Mouse (Mus musculus) neural tube, embryonic 15.5 days (tissue): ENCODE measurements around the gene Crybb1. TPM values are rescaled to one million over a fixed set of nuclear protein-coding genes. Genes with fewer than 3 reads are reported as not detected.

Experiments used
- polyA plus RNA-seq: library from polyadenylated mRNA; unstranded; fragments of >200 nt; fragmentation: Nextera tagmentation; extraction: Ambion mirVana; gene quantifications from 2 replicates; pipeline ENCODE4 v1.2.1, GENCODE M21; 2015

The Crybb1 gene
- polyA plus RNA-seq, 1 experiment from 2014 or later = 6.2 TPM

Other genes with a start within 250 kb of the Crybb1 start
- 1.7 and 2.5 TPM in 2 replicates for gene Cryba4, start 3.3 kb upstream of the Crybb1 start, polyA plus RNA-seq
- 31.4 and 40.2 TPM in 2 replicates for gene Tpst2, start 20.9 kb downstream of the Crybb1 start, polyA plus RNA-seq
- 29.7 and 31.0 TPM in 2 replicates for gene Tfip11, start 70.5 kb downstream of the Crybb1 start, polyA plus RNA-seq
- 57.5 and 61.9 TPM in 2 replicates for gene Srrd, start 87.2 kb downstream of the Crybb1 start, polyA plus RNA-seq
- gene Hps4, start 87.3 kb downstream of the Crybb1 start, polyA plus RNA-seq = 37.4 and 38.2 TPM in 2 replicates
- 0.13 and 0.22 TPM in 2 replicates for gene Gm6583, start 100.2 kb downstream of the Crybb1 start, polyA plus RNA-seq
- 58.3 and 89.1 TPM in 2 replicates for gene Asphd2, start 139.1 kb downstream of the Crybb1 start, polyA plus RNA-seq
- gene Gm6588, start 193.6 kb downstream of the Crybb1 start, polyA plus RNA-seq = 0.57 and 0.79 TPM in 2 replicates